Comparison of ENCODE assay signal across 9 mouse cellular contexts in genomic region chr9:61054427-61054826, GRCm38 (mm10).
DNase-seq lines count a peak whose midpoint lies in the region; ATAC-seq lines count a peak whose summit lies in the region.
"Had no signal": no experiment of that assay in that cellular context is flagged by ENCODE, and none has a peak within 500 bp of the region (broad histone marks: within the 10 kb centered on the region; RNA-seq: fewer than 3 reads in every experiment).

No protein-coding gene starts in this region.

- ATAC-seq in hindbrain, embryonic 13.5 days (ENCODE audit: low FRiP score): no peak; the same call in 1 of the 2 replicates
- peak; percentile 78 for ATAC-seq in intestine, embryonic 15.5 days
- ATAC-seq in liver, embryonic 13.5 days (ENCODE audit: low read depth): peak; percentile 29; the same call in 1 of the 2 replicates

- peak; percentile 49 for DNase-seq in hindbrain, embryonic 10.5 days (ENCODE audit: low spot score)
- peak; percentile 67 for DNase-seq in T-cell, adult 2 months (ENCODE audit: low spot score)
- peak; percentile 28 to 32 for DNase-seq in gastrocnemius, adult 8-10 months (ENCODE audit: low spot score in 2 of 2)
- no peak for DNase-seq in liver, embryonic 13.5 days
- peak; percentile 32 for DNase-seq in right cerebral cortex, postnatal 14 days
- no peak for DNase-seq in cerebellum, adult 18-20 months

- H3K27me3 ChIP-seq in hindbrain, embryonic 10.5 days (ENCODE audit: insufficient read depth, poor library complexity, severe bottlenecking): peaks cover 38% of the 10 kb centered on the region
- peaks cover 21% of the 10 kb centered on the region for H3K27me3 ChIP-seq in hindbrain, embryonic 13.5 days
- no peaks in the 10 kb centered on the region for H3K27me3 ChIP-seq in intestine, embryonic 15.5 days (replicated peaks)
- H3K27me3 ChIP-seq in liver, embryonic 13.5 days: 0 out of 2 replicates have a peak, but pooled peaks cover 9% of the 10 kb centered on the region

- no peak overlapping the region for H3K4me2 ChIP-seq in hindbrain, embryonic 13.5 days
- H3K4me2 ChIP-seq in intestine, embryonic 15.5 days (replicated peaks): no peak overlapping the region
- no peak overlapping the region for H3K4me2 ChIP-seq in liver, embryonic 13.5 days

- H3K36me3 ChIP-seq in hindbrain, embryonic 10.5 days: no peaks in the 10 kb centered on the region
- no peaks in the 10 kb centered on the region for H3K36me3 ChIP-seq in hindbrain, embryonic 13.5 days
- no peaks in the 10 kb centered on the region for H3K36me3 ChIP-seq in intestine, embryonic 15.5 days
- no peaks in the 10 kb centered on the region for H3K36me3 ChIP-seq in liver, embryonic 13.5 days

- peaks cover 37% of the 10 kb centered on the region for H3K4me1 ChIP-seq in hindbrain, embryonic 10.5 days (replicated peaks)
- H3K4me1 ChIP-seq in hindbrain, embryonic 13.5 days (replicated peaks): peaks cover 29% of the 10 kb centered on the region
- H3K4me1 ChIP-seq in intestine, embryonic 15.5 days (replicated peaks): peaks cover 10% of the 10 kb centered on the region
- H3K4me1 ChIP-seq in liver, embryonic 13.5 days (replicated peaks): peaks cover 10% of the 10 kb centered on the region; the same call in 1 of the 2 replicates

- WGBS in hindbrain, embryonic 10.5 days: 38% methylated on average over 3 of the region's 3 CpGs
- WGBS in hindbrain, embryonic 13.5 days: 25% methylated on average over 3 of the region's 3 CpGs
- WGBS in intestine, embryonic 15.5 days: 12% methylated on average over 3 of the region's 3 CpGs
- WGBS in liver, embryonic 13.5 days (ENCODE audit: insufficient replicate concordance): 8% methylated on average over 3 of the region's 3 CpGs

- peak overlapping the region; percentile 67 for H3K27ac ChIP-seq in hindbrain, embryonic 10.5 days
- H3K27ac ChIP-seq in hindbrain, embryonic 13.5 days: no peak overlapping the region
- H3K27ac ChIP-seq in intestine, embryonic 15.5 days: no peak overlapping the region
- H3K27ac ChIP-seq in liver, embryonic 13.5 days: no peak overlapping the region
- H3K27ac ChIP-seq: layer of hippocampus, adult 2 months had no signal

- H3K9me3 ChIP-seq in hindbrain, embryonic 10.5 days: peaks cover 7% of the 10 kb centered on the region
- peaks cover 3% of the 10 kb centered on the region; the same call in 1 of the 2 replicates for H3K9me3 ChIP-seq in hindbrain, embryonic 13.5 days
- H3K9me3 ChIP-seq in intestine, embryonic 15.5 days: no peaks in the 10 kb centered on the region
- H3K9me3 ChIP-seq in liver, embryonic 13.5 days (replicated peaks): no peaks in the 10 kb centered on the region

- no peak overlapping the region for H3K9ac ChIP-seq in hindbrain, embryonic 13.5 days
- no peak overlapping the region for H3K9ac ChIP-seq in intestine, embryonic 15.5 days
- H3K9ac ChIP-seq in liver, embryonic 13.5 days: no peak overlapping the region

- no peak overlapping the region for H3K4me3 ChIP-seq in hindbrain, embryonic 10.5 days
- H3K4me3 ChIP-seq in hindbrain, embryonic 13.5 days: no peak overlapping the region
- H3K4me3 ChIP-seq in intestine, embryonic 15.5 days (replicated peaks): no peak overlapping the region
- H3K4me3 ChIP-seq in liver, embryonic 13.5 days (replicated peaks): no peak overlapping the region
- H3K4me3 ChIP-seq: layer of hippocampus, adult 2 months had no signal

Comparison
In these comparisons a context has a peak if more than half of its experiments do, and no peak if none do; other contexts are left out.
1. DNase-seq: peak in hindbrain, embryonic 10.5 days (single experiment), T-cell, adult 2 months (single experiment), gastrocnemius, adult 8-10 months (2 of 2) and right cerebral cortex, postnatal 14 days (single experiment); none in liver, embryonic 13.5 days (single experiment) and cerebellum, adult 18-20 months (0 of 2).